Mouse (Mus musculus) kidney, adult 8-10 months (tissue): ENCODE data around the gene Usp22.
A peak's percentile ranks its signal among the peaks of the same experiment; 100 is the strongest.
"Not testable (repeated sequence)": the region's sequence is repeated elsewhere in the genome, so short reads cannot be mapped to it uniquely, and the experiment has no call there.

Experiments used
- DNase-seq, 2 experiments: peaks; one replicate each; pipeline ENCODE4 v3.0.0; 2022

Usp22 gene

GRCm38 (mm10) chr11:61183820-61184219 lies 9.0 kb upstream of the Usp22 start:
- no peak for DNase-seq

- DNase-seq, result no peak
Observed at GRCm38 (mm10) chr11:61181624-61182023, 6.8 kb upstream of the Usp22 start.

- no peak for DNase-seq
Observed at GRCm38 (mm10) chr11:61180361-61180760, 5.5 kb upstream of the Usp22 start.

GRCm38 (mm10) chr11:61176321-61176720 lies 1.5 kb upstream of the Usp22 start:
- DNase-seq, result no peak

GRCm38 (mm10) chr11:61175778-61176177 lies 923 bp upstream of the Usp22 start:
- no peak for DNase-seq

- DNase-seq, result peak in 1 of 2 experiments; percentile 49
Observed at GRCm38 (mm10) chr11:61174291-61174820, 499 bp downstream of the Usp22 start.

- not testable (repeated sequence) for DNase-seq
Observed at GRCm38 (mm10) chr11:61173477-61173876, 1.4 kb downstream of the Usp22 start.

GRCm38 (mm10) chr11:61170184-61170583 lies 4.7 kb downstream of the Usp22 start:
- no peak for DNase-seq

GRCm38 (mm10) chr11:61164881-61165280 lies 10.0 kb downstream of the Usp22 start:
- DNase-seq, result no peak

GRCm38 (mm10) chr11:61164366-61164765 lies 10.5 kb downstream of the Usp22 start:
- DNase-seq, result no peak

- no peak for DNase-seq
Observed at GRCm38 (mm10) chr11:61163341-61163740, 11.5 kb downstream of the Usp22 start.

GRCm38 (mm10) chr11:61162776-61163175 lies 12.1 kb downstream of the Usp22 start:
- DNase-seq, result no peak

GRCm38 (mm10) chr11:61161121-61161520 lies 13.7 kb downstream of the Usp22 start:
- DNase-seq, result no peak

GRCm38 (mm10) chr11:61159796-61160732 lies 14.8 kb downstream of the Usp22 start:
- no peak for DNase-seq

GRCm38 (mm10) chr11:61158141-61158540 lies 16.7 kb downstream of the Usp22 start:
- DNase-seq, result no peak

- peak in 1 of 2 experiments; percentile 26 for DNase-seq
Observed at GRCm38 (mm10) chr11:61155727-61156126, 19.1 kb downstream of the Usp22 start.

GRCm38 (mm10) chr11:61150233-61151001 lies 24.4 kb downstream of the Usp22 start:
- no peak for DNase-seq

GRCm38 (mm10) chr11:61147300-61147683 lies 27.6 kb downstream of the Usp22 start:
- DNase-seq, result no peak

GRCm38 (mm10) chr11:61146645-61147299 lies 28.1 kb downstream of the Usp22 start:
- peak in 1 of 2 experiments; percentile 11 for DNase-seq

- no peak for DNase-seq
Observed at GRCm38 (mm10) chr11:61145551-61145950, 29.3 kb downstream of the Usp22 start.

GRCm38 (mm10) chr11:61143564-61144469 lies 31.0 kb downstream of the Usp22 start:
- DNase-seq, result no peak
